Mouse (Mus musculus) splenic B cell, adult 2 months (primary cell): ENCODE measurements around the gene Aldh16a1.
A peak's percentile ranks its signal among the peaks of the same experiment; 100 is the strongest.
"Not testable (repeated sequence)": the region's sequence is repeated elsewhere in the genome, so short reads cannot be mapped to it uniquely, and the experiment has no call there.

Source experiments
- DNase-seq: peaks from one replicate; pipeline ENCODE4 v3.0.0-alpha.2; 2011; ENCODE audit warnings: low read depth, low spot score
- H3K27me3 ChIP-seq: 2 replicates; pipeline ENCODE4 v1.6.1; 2012; ENCODE audit warnings: mild to moderate bottlenecking, low read length, moderate library complexity, mixed read lengths; ENCODE audit not compliant: control insufficient read depth, poor library complexity, insufficient read depth, severe bottlenecking
- H3K36me3 ChIP-seq: 2 replicates; pipeline ENCODE4 v1.6.1; 2012; ENCODE audit warnings: mild to moderate bottlenecking, low read length, moderate library complexity, mixed read lengths; ENCODE audit not compliant: control insufficient read depth, poor library complexity, insufficient read depth, severe bottlenecking

The Aldh16a1 gene

DNA sequence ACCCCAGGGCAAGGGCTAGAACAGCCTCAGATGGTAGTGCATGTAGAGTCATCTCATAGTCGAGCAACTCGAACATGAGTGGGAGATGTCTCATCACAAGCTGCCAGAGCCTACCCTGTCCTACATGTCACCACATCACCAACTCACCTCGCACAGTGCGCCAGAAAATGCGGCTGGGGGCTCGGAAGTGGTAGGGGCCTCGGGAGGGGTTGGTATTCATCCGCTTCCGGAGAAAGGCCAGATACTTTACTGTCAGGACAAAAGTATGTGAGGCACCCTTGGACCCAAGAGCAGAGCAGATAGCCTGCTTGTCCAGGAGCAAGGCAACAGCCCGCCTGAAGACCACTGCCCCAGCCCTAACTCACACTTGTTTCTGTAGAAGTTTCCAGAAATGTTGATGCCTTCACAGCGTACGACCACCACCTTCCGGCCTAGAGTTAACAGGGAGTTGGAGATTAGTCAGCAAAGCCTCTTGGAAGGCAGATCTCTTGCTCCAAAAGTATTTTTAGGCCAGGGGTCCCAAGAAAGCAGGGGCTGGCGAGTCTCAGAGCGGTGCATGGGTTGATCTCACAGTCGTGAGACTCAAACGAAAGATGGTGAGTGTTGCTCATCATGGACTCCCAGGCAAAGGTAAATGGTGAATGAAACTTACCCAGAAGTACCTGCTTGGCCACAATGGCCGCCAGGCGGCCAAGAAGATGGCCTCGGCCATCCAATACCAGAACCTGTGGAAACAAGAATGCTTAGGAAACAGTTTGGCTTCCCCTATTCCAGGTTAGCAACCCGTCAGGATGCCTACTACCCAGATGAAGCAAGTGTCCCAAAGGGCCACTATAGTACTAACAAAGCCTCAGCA lies 27.3 kb downstream of the Aldh16a1 start:
- Histone ChIP-seq H3K27me3 (no peaks in the 10 kb centered on the region), H3K36me3 (peaks cover 13% of the 10 kb centered on the region)
- no peak for DNase-seq

DNA sequence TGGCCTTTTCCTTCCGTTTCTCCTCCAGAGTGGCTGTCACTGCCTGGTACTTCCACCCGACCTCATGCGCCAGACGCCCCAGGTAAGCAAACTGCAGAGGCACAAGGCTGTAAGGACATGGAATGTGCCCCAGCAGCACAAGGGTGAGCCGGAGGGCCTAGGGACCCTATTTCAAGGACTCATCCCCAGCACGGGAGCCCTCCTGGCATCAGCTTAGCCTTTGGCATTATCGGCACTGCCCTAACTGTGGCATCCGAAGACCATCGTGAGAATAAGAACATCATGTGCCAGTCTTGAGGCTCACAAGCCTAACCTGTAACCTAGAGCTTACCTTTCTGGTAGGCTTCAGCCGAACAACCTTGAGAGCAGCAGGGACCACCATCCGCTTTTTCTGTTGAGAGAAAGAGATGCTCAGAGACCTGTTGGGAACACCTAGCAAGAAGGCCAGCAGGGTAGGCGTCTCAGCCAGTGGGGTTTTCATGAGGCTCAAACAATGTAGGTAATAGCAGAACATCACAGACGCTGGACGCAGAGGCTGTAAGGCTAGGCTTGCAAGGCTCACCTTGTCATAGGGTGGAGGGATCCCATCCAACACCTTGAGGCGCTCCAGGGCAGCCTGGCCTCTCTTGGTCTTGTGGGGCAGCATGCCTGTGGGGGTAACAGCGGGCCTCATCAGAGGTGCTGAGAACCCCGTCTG lies 28.1 kb downstream of the Aldh16a1 start:
- no peaks in the 10 kb centered on the region for H3K27me3 ChIP-seq
- H3K36me3 ChIP-seq, result peaks cover 13% of the 10 kb centered on the region
- DNase-seq, result no peak

DNA sequence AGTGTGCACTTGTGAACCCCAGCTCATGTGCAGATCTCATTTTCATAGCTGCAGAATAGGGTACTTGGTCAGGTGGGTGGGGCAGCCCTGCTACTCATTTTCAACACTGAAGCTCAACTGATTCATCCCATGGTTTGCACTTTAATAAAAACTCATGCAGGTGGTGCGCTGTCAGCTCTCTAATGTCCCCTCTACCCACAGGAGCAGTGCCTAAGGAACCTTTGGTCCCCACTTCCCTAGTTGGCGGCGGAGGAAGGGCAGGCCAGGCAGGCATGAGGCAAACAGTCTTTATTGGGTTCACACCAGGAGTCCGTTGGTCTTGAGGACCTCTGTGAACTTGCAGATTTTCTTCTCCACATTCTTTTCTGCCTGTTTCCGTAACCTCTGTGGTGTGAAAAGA lies 28.7 kb downstream of the Aldh16a1 start:
- not testable (repeated sequence) for DNase-seq

DNA sequence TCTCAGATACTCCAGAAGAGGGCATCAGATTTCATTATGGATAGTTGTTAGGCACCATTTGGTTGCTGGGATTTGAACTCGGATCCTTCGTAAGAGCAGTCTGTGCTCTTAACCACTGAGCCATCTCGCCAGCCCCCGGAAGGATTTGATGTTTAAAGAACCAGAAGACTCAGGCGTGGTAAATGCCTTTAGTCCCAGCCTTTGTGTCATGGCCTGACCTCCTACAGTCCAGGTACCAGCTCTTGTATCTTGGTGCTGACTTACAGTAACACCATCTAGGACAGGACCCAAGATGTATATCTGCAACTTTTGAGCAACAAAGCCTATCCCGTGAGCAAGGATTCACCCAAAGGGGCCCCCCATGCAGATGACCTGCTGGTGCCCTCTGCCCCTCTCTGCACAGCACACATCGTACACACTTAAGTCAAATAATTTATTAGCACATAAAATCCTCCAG lies 29.2 kb downstream of the Aldh16a1 start:
- peaks cover 13% of the 10 kb centered on the region for H3K36me3 ChIP-seq
- no peaks in the 10 kb centered on the region for H3K27me3 ChIP-seq
- no peak for DNase-seq

More for the DNA sequence above, 28.7 kb downstream of the Aldh16a1 start:
- H3K27me3 ChIP-seq, result not testable (repeated sequence)
- peaks cover 13% of the 10 kb centered on the region for H3K36me3 ChIP-seq

DNA sequence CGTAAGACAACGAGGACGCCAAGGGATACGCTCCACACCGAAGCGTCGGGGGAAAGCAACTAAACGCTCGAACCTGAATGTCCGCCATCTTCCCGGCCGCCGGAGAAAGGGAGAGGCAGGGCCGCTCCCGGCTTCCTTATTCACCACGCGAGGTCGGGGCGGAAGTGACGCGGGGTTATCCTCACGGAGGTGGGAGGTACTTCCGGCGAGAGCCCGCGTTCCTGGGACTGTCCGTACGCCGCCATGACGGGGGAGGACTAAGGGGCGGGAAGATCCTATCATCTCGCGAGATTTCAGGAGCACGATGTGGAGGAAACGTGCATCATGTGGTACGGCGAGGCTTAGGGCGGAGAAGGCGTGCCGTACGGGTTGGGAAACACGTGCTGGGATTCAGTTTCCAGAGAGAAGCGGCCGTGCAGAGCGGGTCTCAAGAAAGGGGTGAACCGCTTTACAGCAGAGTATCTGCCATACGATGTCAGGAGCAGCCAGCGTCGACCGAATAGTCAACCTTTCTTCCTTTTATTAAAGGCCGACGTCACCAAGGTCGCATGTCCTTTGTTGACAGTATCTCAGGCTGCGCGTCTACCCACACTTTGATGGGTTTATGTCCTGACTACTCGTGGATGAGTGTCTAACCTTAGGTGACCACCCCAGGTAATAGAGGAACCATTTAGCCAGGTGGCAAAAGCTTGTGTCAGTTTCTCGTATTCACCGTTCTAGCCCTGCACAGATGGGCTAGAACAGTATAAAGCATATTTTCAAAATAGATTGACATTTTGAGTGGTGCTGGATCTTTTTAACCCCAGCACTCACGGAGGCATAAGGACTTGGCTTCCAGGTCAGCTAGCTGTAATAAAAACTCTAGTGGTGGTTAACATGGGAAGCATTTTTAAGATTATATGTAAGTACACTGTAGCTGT lies 29.9 kb downstream of the Aldh16a1 start, which contains the start of gene Rps11:
TSS of gene Rps11 (minus strand) at position 216 of the 920 bp plus-strand sequence.
- H3K36me3 ChIP-seq, result peaks cover 13% of the 10 kb centered on the region
- DNase-seq, result peak; percentile 100

DNA sequence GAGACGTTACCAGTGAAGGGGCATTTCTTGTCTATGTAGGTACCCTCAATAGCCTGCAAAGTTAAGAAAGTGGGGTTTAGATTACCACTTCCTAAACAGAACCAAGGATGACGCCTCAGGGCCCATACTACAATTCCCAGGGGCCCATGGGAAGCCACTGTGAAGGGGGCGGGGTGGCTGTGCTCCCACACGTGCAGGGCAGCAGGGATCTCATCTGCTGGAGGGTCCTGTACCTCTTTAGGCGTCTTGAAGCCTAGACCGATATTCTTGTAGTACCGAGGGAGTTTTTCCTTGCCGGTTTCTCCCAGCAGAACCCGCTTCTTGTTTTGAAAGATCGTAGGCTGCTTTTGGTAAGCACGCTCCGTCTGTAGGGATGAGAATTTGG lies 31.2 kb downstream of the Aldh16a1 start:
- peak; percentile 62 for DNase-seq
- Histone ChIP-seq H3K36me3 (peaks cover 13% of the 10 kb centered on the region), H3K27me3 (no peaks in the 10 kb centered on the region)

More for the DNA sequence above, 29.9 kb downstream of the Aldh16a1 start, which contains the start of gene Rps11:
- H3K27me3 ChIP-seq, result no peaks in the 10 kb centered on the region

DNA sequence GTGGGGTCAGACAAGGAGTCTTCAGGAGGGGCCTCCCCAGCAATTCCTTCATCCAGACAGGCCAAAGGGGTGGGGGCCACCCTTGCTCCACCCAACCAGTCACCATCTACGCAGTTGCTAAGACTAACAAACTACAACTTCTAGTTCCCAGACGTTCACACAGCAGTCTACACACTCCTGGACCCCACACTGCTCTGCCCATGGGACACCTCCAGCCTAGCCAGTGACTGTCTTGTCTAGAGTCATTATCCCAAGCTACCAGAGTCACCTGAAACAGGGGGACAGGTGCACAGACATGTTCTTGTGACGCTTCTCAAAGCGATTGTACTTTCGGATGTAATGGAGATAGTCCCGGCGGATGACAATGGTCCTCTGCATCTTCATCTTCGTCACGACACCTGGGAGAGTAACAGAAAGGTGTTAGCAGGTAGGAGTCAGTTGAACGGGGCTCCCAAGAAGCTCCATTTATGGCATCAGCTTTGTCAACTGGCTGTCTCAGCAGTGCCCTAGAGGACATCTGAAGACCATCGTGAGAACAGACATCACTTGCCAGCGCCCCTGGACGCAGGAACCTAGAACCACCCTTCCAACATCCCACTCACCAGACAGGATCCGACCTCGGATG lies 31.7 kb downstream of the Aldh16a1 start:
- no peak for DNase-seq
- H3K27me3 ChIP-seq, result no peaks in the 10 kb centered on the region
- peaks cover 13% of the 10 kb centered on the region for H3K36me3 ChIP-seq

DNA sequence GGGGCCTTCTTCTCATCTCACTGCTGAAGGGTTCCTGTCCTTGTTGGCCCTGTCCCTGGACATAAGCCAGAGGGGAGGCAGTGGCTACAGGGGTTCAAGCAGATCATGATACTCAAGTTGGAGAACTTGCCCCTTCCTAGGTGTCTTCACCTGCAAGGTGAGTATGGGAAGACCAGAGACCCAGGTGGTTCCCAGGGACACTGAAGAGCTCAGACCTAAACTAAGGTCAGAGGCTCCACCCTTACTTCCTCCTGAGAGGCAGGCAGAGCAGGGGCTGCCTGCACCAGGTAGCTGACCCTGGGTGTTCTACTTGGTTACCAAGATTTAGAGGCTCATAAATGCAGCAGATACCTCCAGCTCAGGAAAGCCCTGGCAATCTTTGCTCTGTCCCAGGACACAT lies 32.4 kb downstream of the Aldh16a1 start:
- H3K36me3 ChIP-seq, result peaks cover 13% of the 10 kb centered on the region
- no peak for DNase-seq
- no peaks in the 10 kb centered on the region for H3K27me3 ChIP-seq

DNA sequence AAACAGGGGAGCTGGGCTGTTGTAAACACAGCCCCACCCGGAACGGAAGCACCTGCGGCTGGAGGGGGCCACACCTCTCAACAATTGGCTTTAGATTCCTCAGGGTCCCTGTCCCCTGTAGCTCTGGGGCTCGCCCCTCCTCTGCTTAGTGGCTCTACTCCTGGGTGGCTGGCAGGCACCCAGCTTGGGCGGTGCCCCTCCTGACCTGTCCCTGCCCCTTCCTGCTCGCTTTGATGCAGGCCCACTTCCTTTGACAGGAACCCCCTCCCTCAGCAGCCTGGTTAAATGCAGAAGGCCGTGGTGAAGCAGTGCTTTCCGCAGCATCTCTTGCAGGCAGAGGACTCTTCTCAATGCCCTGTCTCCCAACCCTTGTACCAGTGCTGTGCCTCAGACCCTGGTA lies 33.0 kb downstream of the Aldh16a1 start:
- DNase-seq, result peak; percentile 85
- H3K36me3 ChIP-seq, result peaks cover 9% of the 10 kb centered on the region
- H3K27me3 ChIP-seq, result no peaks in the 10 kb centered on the region

DNA sequence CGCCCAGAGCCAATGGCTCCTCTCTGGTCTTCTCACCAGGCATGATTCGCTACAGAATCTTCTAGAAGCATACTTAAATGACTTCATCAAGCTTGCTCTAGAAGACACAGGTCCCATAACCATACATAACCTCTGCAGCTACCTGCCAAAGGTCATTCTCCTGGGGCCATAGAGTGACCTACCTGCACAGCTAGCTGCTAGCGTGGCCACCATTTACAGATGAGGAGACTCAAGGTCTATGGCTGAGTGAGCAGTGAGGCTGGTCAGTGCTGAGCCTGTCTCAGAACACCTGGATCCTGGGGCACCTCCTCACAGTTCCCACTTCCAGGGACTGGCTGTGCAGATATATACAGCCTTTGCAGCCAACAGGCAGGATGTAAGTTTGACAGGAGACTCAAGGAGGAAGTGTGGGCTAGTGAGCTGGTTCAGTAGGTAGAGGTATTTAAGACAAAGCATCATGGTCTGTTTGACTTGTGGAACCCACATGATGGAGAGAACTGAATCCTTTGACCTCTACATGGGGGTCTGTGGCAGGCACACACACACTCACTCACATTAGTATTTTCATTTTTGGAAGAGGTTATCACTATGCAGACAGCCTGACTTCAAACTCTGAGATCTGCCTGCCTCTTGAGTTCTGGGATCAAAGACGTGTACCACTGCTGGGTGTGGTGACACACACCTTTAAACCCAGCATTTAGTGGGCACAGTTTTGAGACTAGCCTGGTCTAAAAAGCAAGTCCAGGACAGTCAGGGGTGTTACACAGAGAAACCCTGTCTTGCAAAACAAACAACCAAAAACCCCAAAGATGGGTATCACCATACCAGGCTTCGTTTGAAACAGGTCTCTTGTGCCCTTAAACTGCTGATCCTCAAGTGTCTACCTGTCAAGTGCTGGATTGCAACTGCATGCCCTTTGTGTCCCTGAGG lies 34.3 kb downstream of the Aldh16a1 start:
- Histone ChIP-seq H3K27me3 (no peaks in the 10 kb centered on the region), H3K36me3 (peaks cover 3% of the 10 kb centered on the region; the same call in 1 of the 2 replicates)
- peak; percentile 55 for DNase-seq

DNA sequence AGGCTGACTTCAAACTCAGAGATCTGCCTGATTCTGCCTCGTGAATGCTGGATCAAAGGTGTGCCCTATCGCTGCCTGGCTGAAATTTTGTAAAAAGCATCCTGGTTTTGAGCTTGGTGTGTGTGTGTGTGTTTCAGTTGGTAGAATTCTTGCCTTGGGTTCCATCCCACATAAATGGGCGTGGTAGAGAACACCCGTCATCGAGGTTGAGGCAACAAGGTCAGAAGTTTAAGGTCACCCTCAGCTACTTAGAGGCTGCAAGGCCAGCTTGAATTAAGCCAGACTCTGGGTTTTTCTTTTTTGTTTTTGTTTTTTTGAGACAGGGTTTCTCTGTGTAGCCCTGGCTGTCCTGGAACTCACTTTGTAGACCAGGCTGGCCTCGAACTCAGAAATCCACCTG lies 36.0 kb downstream of the Aldh16a1 start:
- Histone ChIP-seq H3K36me3 (peaks cover 3% of the 10 kb centered on the region; the same call in 1 of the 2 replicates), H3K27me3 (no peaks in the 10 kb centered on the region)
- no peak for DNase-seq

DNA sequence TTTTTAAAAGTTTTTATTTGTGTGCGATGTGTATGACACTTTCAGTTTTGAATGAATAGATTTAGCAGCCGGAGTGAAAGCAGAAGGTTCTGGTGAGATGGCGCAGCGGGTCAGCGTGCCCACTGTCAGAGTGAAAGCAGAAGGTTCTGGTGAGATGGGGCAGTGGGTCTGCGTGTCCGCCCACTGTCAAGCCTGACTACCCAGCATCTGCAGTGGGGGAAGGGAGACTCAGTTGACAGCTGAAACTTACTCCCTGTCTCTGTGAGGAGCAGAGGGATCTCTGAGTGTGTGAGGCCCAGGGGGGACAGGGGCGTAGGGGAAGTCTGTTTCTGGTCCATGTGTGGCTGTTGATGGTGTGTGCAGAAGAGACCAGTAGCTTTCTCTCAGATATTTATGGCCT lies 36.8 kb downstream of the Aldh16a1 start:
- Histone ChIP-seq H3K36me3 (peaks cover 2% of the 10 kb centered on the region; the same call in 1 of the 2 replicates), H3K27me3 (no peaks in the 10 kb centered on the region)
- peak; percentile 54 for DNase-seq

DNA sequence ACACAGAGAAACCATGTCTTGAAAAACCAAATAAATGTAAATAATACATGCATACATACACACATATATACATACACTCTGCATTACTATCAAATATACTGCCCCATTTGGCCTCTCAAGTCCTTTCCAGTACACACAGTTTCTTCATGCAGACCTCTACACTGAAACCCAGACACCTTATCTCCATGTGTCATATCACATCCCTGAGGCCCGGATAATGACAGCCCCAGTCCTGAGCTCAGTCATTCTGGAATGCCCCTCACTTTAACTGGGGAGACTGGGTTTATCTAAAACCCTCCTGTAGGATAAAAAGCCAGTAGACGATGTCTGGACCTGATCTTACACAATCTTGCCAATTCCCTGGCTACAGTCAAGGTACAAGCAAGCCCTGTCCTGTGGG lies 40.9 kb downstream of the Aldh16a1 start:
- Histone ChIP-seq H3K36me3 (no peaks in the 10 kb centered on the region; the same call in 1 of the 2 replicates), H3K27me3 (no peaks in the 10 kb centered on the region)
- DNase-seq, result no peak
